Mouse (Mus musculus) G1E (cell line): Measurements from ENCODE around the gene Ypel5.

Source experiments
- CTCF ChIP-seq: IDR thresholded peaks from 2 replicates; pipeline ENCODE4 v1.5.1; 2012; ENCODE audit warnings: low read depth, low read length, inconsistent platforms, mixed read lengths
- GATA2 ChIP-seq: IDR thresholded peaks from 2 replicates; pipeline ENCODE4 v1.6.1; 2012; ENCODE audit warnings: low read depth, low read length, inconsistent platforms, borderline replicate concordance
- POLR2AphosphoS5 ChIP-seq: IDR thresholded peaks from 2 replicates; pipeline ENCODE4 v1.6.1; 2012; ENCODE audit warnings: low read depth, low read length, inconsistent platforms; ENCODE audit not compliant: insufficient replicate concordance

DNA sequence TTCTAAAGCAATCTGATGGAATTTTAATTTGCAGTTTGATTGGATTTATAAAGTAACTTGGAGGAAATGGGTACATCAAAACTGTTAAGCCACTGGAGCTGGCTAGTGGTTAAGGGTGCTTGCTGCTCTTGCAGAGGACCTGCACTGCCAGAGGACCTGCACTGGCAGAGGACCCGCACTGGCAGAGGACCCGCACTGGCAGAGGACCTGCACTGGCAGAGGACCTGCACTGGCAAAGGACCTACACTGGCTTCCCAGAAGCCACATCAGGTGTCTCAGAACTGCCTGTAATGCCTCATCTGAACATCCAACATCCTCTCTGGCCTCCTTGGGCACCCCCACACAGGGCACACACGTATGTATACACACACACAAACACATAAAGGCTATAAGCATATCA is 59.3 kb downstream of the Ypel5 start:
- TF ChIP-seq CTCF (no peak), POLR2AphosphoS5 (no peak), GATA2 (no peak)
